8 mouse cellular contexts compared by ENCODE assay signal in the genomic region with DNA sequence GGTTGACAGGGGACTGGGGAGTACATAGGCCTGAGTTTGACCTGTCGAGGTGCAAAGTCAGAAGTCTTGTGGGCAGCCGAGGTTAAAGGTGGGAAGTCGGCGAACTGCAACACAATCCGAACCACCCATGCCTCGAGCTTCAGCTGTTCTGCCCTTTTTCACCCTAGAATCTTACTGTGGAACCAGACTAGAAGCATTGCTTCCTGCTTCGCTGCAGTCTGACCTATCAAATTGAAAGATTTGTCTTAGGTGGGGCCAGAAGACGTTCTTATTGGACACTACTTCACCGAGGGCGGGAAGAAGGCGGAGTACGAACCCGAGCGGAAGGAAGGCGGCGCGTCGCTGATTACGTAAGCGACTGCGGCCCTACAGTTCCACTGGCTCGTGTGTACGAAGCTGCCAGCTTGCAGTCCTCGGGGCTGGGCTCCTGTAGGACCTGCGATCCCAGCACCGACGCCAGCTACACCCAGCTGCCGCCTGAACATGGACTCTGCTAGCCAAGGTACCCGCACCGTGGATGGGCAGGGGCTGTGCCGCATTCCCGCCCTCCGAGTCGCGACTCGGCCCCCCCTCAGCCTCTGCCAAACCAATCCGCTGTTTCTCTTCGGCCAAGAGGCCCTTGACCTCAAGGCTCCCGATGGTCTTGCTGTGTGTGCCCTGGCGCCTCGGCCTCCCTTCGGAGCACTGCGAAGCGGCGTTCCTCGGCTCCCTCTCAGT. TPM values are rescaled to one million over a fixed set of nuclear protein-coding genes. Genes with fewer than 3 reads are reported as not detected.
DNase-seq lines count a peak whose midpoint lies in the region; ATAC-seq and TF ChIP-seq lines count a peak whose summit lies in the region.

A gene (plus strand): TSS at position 312 of the 717 bp plus-strand sequence.

- intact Hi-C loops in heart, postnatal 25 days (cut with DNase I): loop anchor here (1.0 to 2.0 kb wide), 2 partner anchors 86 to 104 kb away; no protein-coding TSS in a partner anchor

- peaks cover 9% of the 10 kb centered on the region; the same call in 1 of the 2 replicates for H3K36me3 ChIP-seq in ES-E14 (ENCODE audit: control insufficient read depth, insufficient read depth, low read length, poor library complexity, severe bottlenecking)
- peaks cover 28% of the 10 kb centered on the region for H3K36me3 ChIP-seq in forebrain, embryonic 15.5 days

- peak within 1 kb of the TSS; percentile 76 to 98 for H3K4me3 ChIP-seq in ES-E14 (ENCODE audit: insufficient read depth in 1 of 2, low read depth in 1 of 2, low read length in 2 of 2, poor library complexity in 1 of 2, severe bottlenecking in 1 of 2)
- peak within 1 kb of the TSS; percentile 69 for H3K4me3 ChIP-seq in forebrain, embryonic 15.5 days
- peak within 1 kb of the TSS; percentile 80 for H3K4me3 ChIP-seq in lung, adult 2 months (replicated peaks; ENCODE audit: extremely low read depth, low read depth, low read length)

- H3K4me2 ChIP-seq in forebrain, embryonic 15.5 days (replicated peaks): peak within 1 kb of the TSS; percentile 72

- no peaks in the 10 kb centered on the region for H3K27me3 ChIP-seq in forebrain, embryonic 15.5 days

- under 1% methylated on average over 46 of the region's 46 CpGs for WGBS in forebrain, embryonic 15.5 days
- under 1% methylated on average over 46 of the region's 46 CpGs for WGBS in lung, adult 2 months

- ATAC-seq in forebrain, embryonic 15.5 days (replicated peaks): peak; percentile 99
- ATAC-seq in neutrophil, adult 5-6 weeks (ENCODE audit: extremely low read depth, insufficient number of reproducible peaks, low FRiP score, poor library complexity, severe bottlenecking): peak; percentile 84

- peaks cover 0 to 14% of the 10 kb centered on the region in 2 experiments; a peak in 1 of 4 replicates for H3K4me1 ChIP-seq in ES-E14 (ENCODE audit: control insufficient read depth in 2 of 2, insufficient read depth in 2 of 2, low read length in 2 of 2, poor library complexity in 1 of 2)
- peaks cover 22% of the 10 kb centered on the region for H3K4me1 ChIP-seq in forebrain, embryonic 15.5 days
- H3K4me1 ChIP-seq in lung, adult 2 months (ENCODE audit: control insufficient read depth, insufficient read depth, low read length): 0 out of 2 replicates have a peak, but pooled peaks cover 2% of the 10 kb centered on the region

- peak within 1 kb of the TSS; percentile 69 for H3K27ac ChIP-seq in ES-E14 (ENCODE audit: insufficient read depth, low read depth, low read length, poor library complexity, severe bottlenecking)
- peak within 1 kb of the TSS; percentile 82 for H3K27ac ChIP-seq in forebrain, embryonic 15.5 days (replicated peaks)

- peak; percentile 83; the same call in 1 of the 2 replicates for TF ChIP-seq POLR2A in lung, adult 2 months (IDR thresholded peaks at IDR 0.05; ENCODE audit: borderline replicate concordance, extremely low read depth, low read depth, low read length)

- DNase-seq in ES-E14 (ENCODE audit: low read depth, low spot score): peak; percentile 94
- peak; percentile 94 for DNase-seq in cerebellum, adult 11-12 months
- peak; percentile 88 for DNase-seq in heart, postnatal 25 days (ENCODE audit: low spot score)
- peak; percentile 87 to 96 for DNase-seq in layer of hippocampus, adult 18-20 months (ENCODE audit: low spot score in 2 of 2)
- peak; percentile 84 for DNase-seq in lung, adult 2 months
- DNase-seq in thymus, adult 18-20 months: peak; percentile 79 to 89

- in situ Hi-C loops in ES-E14 (cut with MboI; ENCODE audit: low sequenced_read_pairs in 2 of 2, unreplicated experiment in 2 of 2): no loop called here

- no peaks in the 10 kb centered on the region for H3K9me3 ChIP-seq in ES-E14 (ENCODE audit: control insufficient read depth, insufficient read depth, low read depth, low read length)
- no peaks in the 10 kb centered on the region for H3K9me3 ChIP-seq in forebrain, embryonic 15.5 days

- peak within 1 kb of the TSS; percentile 82 for H3K9ac ChIP-seq in ES-E14 (ENCODE audit: insufficient read depth, low read depth, low read length, poor library complexity, severe bottlenecking)
- peak within 1 kb of the TSS; percentile 86 for H3K9ac ChIP-seq in forebrain, embryonic 15.5 days (replicated peaks)

- no peak for TF ChIP-seq CTCF in lung, adult 2 months (IDR thresholded peaks at IDR 0.05; ENCODE audit: insufficient read depth, low read length)

TF ChIP-seq in ES-E14, 5 proteins besides CTCF, POLR2A, EP300 and RAD21:
- 0 out of 2 replicates have a peak, but pooled peaks have one; percentile 39 for TF ChIP-seq CHD2 (IDR thresholded peaks at IDR 0.05; ENCODE audit: low read depth, low read length)
- TF ChIP-seq HCFC1 (IDR thresholded peaks at IDR 0.05; ENCODE audit: borderline replicate concordance, insufficient read depth, low read length): peak; percentile 68
- no peak for TF ChIP-seq ZNF384 (IDR thresholded peaks at IDR 0.05; ENCODE audit: low read depth, low read length)
- peak; percentile 55; the same call in 1 of the 2 replicates for TF ChIP-seq MAFK (IDR thresholded peaks at IDR 0.05; ENCODE audit: insufficient read depth, low read depth, low read length)
- no peak for TF ChIP-seq ZC3H11A (IDR thresholded peaks at IDR 0.05; ENCODE audit: borderline replicate concordance, low read depth, low read length)

RNA-seq across cellular contexts. Expression of the gene that starts here (rescaled TPM):
- total RNA-seq in ES-E14 (2012; rRNA removed): 111 TPM in 2 replicates
- 133 and 141 TPM in 2 replicates for polyA plus RNA-seq in forebrain, embryonic 15.5 days (2015; fragmentation: Nextera tagmentation; extraction: Ambion mirVana)
- 10 to 100 TPM; 59.7 to 66.0 TPM for total RNA-seq in heart, postnatal 25 days (2021)
- 10 to 100 TPM; 71.5 to 78.4 TPM for total RNA-seq in layer of hippocampus, adult 18-20 months (2021)
- 44.8 and 47.3 TPM in 2 replicates for polyA plus RNA-seq in lung, adult 2 months (2012; rRNA removed)
- 54.2 and 61.4 TPM in 2 replicates for total RNA-seq in neutrophil, adult 5-6 weeks (2017)

Comparison
In these comparisons a context has a peak if more than half of its experiments do, and no peak if none do; other contexts are left out.
1. Peak in every context shown above with its lines: DNase-seq, ATAC-seq, H3K4me3 ChIP-seq and H3K27ac ChIP-seq.